Mouse (Mus musculus) ovary, adult 18-20 months (tissue): Measurements from ENCODE around the gene Ush2a.

Experiments
- DNase-seq: peaks from one replicate; pipeline ENCODE4 v3.0.0; 2022; ENCODE audit warnings: low spot score, mixed read lengths

Ush2a gene

DNA sequence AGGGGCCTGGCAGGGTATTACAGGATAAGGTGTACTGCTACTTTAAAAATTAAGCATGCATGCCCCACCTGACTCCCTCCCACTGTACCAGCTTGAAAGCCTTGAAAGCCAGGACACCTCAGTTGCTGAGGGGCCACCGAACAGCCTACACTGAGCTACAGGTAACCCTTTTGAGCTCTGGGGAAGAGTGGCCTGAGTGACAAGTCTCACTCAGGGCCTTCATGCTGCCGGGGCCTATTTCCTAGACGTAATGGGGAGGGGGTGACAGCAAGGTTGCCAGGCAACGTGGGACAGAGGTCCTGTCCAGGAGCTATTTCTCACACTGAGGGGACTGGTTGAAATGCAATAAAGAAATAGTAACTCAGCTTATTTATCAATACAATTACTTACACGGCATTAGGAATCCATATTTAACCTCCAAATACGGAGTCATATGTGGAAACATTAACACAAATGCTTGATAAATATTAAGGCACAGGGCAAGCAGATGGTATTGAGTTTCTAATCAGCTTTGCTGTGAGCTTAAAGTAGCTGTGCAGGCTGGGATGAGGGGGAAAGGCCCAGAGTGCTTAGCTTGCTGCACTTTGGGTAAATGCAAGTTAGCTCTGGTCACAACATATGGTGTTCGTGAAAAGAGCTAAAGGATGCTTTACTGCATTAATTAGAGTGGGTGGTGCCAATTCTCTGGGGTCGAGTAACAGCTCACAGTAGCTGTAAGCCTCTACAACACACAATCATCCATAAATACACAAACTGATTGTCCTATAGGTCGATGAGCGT is at the start of gene Ush2a:
Gene Ush2a, plus strand, starts transcription at position 121 of the 780 bp plus-strand sequence.
- DNase-seq = no peak

- no peak for DNase-seq
Observed at GRCm38 (mm10) chr1:188214885-188215611, 46.8 kb upstream of the Ush2a start.

GRCm38 (mm10) chr1:188221226-188221792 is 40.5 kb upstream of the Ush2a start:
- no peak for DNase-seq

DNA sequence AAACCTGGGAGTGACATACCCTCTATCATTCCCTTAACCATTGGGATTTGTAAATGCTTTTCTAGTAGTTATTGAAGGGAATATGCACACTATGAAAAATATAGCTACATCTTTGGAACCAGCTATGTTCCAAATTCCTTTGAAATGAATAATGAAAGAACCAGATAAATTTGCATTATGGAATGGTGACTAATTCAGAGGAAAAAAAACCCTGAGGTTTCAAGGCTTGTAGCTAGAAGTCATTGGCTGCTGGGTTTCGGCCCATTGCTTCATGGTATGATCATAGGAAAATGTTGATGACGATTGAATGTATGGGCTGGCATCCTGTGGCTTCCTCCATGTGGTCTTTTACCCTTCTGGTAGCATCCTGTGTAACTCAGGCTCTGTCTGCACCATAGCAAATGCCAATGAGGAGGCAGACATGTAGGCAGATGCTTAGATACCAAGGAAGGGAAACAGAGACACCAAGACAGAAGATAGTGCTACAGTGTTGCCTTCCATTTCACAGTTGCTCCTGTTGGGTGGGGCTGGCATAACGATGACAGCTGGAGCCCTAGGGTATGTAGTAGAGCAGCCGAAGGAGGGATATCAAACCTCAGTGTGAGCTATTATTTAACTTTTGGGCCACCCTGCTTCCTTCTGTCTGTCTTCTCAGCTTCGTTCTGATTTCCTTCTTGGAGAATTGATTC is 28.6 kb upstream of the Ush2a start:
- no peak for DNase-seq

DNA sequence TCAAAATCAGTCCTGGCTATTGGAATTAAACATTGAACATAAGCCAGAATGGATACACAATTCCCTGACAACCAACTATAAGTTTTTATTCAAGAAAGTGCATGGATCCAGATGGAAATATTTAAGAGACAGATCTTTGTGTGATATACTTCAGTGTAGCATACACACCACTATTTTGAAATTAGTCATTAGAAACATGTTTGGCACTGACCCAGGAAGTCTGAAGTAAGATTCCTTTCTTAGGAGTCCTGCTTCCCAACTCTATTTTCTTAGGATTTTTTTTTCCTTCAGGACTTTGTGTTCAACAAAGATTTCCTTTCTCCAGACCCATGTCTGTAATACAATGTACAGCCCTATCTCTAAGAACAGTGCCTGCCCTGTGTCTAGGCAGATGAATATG is 23.2 kb upstream of the Ush2a start:
- no peak for DNase-seq

DNA sequence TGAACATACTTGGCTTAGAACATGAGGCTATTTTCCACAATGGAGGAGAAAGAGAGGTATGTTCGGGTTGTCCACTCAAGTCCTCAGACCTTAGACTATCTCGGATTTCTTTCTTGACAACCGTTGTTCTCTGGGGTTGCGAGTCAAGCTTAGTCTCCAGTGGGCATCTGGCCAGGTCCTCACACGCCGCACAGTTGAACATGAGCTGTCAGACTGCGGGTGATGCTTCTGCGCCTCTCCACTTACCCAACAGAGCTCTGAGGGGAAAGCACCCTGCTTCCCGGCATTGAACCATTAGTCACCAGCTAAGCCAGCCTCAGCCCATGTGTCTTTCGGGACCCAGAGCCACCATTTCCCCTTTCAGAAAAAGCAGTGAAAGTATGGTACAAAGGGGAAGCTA is 20.1 kb upstream of the Ush2a start:
- no peak for DNase-seq

DNA sequence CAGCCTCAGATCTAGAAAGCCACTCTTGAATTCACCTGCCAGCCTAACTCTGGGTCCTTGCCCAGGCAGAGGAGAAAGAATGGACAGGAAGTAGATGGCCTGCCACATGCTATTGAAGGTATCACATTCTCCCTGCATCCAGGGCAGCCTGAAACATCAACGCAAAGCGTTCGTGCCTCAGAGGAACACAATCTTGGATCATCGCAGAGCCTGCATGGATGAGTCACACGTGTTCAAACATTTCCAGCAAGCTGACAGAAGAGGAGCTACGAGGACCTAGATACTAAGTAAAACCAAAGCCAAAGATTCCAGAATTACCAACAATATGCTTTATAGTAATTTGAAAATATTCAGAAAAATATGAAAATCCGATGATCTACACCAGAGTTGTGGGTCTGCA is 4.3 kb upstream of the Ush2a start:
- no peak for DNase-seq

- no peak for DNase-seq
Observed at GRCm38 (mm10) chr1:188260259-188261107, 1.3 kb upstream of the Ush2a start.

GRCm38 (mm10) chr1:188267127-188267722 is 5.4 kb downstream of the Ush2a start:
- no peak for DNase-seq

- no peak for DNase-seq
Observed at GRCm38 (mm10) chr1:188269071-188269470, 7.2 kb downstream of the Ush2a start.

DNA sequence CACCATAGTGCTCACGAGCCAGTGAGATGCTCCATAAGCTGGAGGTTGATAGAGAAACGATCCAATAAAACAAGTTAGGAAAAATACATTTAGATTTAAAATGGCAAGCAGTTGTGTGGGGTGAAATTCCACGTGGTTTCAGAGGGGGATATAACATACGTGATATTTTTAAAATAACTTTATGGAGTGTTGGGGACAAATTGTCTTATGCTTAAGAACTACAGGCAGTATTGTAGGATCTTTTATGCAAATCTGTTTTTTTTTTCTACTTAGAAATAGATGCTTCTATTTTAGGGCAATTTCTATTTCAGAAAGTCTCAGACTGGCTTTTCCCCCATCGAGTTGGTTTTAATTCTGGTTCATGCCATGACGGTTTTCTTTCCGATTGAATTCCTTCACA is 51.5 kb downstream of the Ush2a start:
- no peak for DNase-seq

DNA sequence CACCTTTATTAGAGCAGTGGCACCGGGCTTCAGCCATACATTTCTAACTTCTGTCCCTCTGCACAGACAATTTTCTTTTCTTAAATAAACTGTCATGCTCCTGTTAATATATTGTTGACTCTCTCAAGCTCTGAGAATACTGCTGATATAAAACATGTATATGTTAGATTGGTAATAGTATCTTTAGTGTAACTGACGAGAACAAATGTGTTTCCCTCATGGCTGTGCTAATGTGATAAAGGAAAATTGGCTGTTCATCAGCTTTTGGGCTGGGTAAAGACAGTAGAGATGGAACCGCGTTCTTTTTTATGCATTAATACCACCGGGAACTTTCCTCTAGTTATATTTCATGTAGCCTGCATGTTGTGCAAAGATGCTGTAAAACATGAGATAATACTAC is 54.8 kb downstream of the Ush2a start:
- no peak for DNase-seq

GRCm38 (mm10) chr1:188320204-188320603 is 58.4 kb downstream of the Ush2a start:
- DNase-seq = no peak

GRCm38 (mm10) chr1:188321534-188321933 is 59.7 kb downstream of the Ush2a start:
- no peak for DNase-seq

DNA sequence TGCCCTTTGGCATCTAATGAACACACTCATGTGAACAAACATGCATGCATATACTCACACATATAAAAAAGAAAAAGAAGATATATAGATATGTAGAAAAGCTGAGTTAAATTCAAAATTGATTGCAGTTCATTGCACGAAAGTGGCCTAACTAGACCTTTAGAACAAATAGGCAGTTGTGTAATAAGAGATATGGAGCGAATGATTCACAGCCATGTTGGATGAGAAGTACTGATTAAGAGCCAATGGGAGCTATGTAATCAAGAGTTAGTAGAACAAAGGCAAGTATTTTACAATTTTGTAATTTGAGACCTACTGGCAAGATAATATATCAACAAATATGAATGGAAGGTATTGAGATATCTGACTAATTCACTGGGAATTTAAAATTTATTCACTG is 68.6 kb downstream of the Ush2a start:
- DNase-seq = no peak

GRCm38 (mm10) chr1:188333936-188334335 is 72.1 kb downstream of the Ush2a start:
- DNase-seq = no peak

DNA sequence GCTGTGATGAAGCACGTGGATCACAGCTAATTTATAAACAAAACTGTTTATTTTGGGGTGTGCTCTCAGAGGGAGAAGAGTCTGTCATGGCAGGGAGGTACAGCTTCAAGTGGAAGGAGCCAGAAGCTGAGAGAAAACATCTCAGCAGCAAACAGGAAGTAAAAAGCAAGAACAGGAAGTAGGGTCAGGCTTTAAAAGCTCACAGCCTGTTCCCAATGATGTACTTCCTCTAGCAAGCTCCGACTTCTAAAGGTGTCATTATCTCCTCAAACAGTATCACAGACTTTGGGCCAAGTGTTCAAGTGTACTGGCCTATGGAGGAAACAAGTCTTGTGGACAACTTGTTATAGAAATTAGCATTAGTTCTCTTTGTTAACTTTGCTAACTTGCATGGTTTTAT is 85.9 kb downstream of the Ush2a start:
- DNase-seq = no peak

DNA sequence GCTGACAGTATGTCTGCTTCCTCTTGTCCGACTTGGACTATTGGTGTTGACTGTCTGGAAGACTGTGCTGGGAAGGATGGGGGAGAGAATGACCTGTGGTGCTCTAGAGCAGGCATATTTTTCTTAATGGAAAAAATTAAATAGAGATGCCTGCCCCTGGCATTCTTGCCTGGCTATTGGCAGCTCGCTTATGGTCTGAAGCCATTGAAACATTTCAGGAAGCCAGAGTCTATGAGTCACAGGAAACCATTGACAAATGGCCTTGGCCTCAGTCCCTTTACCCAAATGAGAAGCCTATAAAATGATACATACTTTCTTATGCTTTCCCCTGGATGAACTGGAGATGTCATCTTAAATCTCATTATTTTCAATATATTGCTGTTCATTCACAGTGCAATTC is 92.9 kb downstream of the Ush2a start:
- DNase-seq = no peak

DNA sequence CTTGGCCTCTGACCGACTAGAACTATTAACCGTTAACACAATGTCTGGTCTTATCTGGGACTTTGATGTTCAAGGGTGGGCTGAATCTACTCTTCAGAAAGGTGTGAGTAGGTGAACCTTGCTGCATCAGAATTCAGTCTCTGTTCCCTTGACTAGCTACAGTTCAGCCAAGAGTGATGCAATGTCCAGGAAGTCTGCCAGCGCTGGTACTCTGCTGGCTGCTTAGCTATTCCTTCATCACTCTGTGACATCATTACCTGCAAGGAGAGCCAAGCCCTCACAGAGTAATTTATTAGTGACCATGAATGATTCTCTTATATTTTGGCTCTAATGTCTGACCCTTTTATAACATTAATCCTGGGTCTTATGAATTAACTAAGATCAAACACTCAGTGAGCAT is 101.7 kb downstream of the Ush2a start:
- no peak for DNase-seq

DNA sequence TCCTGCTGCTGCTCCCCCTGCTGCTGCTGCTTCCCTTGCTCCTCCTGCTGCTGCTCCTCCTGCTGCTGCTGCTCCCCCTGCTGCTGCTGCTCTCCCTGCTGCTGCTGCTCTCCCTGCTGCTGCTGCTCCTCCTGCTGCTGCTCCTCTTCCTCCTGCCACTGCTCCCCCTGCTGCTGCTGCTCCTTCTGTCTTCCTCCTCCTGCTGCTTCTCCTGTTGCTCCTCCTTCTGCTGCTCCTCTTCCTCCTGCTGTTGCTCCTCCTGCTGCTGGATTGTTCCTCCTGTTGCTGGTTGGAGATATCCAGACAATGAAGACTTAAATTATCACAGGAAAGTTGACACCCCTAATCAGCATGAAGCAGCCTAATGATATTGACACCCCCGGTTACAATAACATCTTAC is 123.4 kb downstream of the Ush2a start:
- no peak for DNase-seq

DNA sequence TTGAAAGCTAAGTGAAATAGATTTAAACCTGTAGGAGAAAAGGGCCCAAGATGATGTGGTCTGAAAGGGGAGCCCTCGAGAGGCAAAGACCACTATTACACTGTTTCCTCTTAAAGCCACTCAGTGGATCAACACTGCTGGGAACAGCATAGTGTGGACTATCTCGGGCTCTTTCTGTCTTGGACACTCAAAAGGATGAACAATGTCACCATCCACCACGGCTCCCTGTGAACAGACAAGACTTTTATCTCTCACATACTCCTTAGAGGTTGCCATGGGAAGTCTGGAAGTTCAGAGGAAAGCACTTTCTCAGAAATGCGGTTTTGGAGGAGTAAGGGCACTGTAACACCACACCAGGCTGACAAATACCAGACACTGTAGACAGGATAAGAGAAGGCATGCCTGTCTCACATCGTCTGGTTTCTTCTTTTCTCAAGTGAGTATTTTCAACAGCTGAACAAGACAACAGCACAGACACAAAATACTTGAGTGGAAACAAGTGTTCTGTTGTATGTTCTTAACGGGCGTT is 124.0 kb downstream of the Ush2a start:
- DNase-seq = no peak
